10 mouse cellular contexts compared by ENCODE assay signal in the genomic region with DNA sequence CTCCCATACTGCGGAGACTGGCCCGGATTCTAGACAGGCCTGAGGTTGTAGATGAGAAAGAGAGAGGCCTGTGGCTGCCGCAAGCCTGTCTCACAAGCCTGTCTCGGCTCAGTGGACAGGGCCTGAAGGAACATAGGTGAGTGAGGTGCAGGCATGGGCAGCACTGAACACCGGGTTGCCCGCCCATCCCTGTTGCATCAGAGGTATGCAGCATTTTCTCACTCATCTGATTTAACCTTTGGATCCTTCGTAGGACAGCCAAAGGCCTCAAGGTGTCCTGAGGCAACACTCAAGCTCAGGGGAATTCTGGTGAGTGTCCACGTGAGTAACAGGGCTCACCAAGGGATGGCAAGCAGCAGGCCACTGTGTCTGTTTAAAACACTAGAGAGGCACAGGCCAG. TPM values are rescaled to one million over a fixed set of nuclear protein-coding genes. Genes with fewer than 3 reads are reported as not detected.
DNase-seq lines count a peak whose midpoint lies in the region; ATAC-seq lines count a peak whose summit lies in the region.
"Had no signal": no experiment of that assay in that cellular context is flagged by ENCODE, and none has a peak within 500 bp of the region (broad histone marks: within the 10 kb centered on the region; RNA-seq: fewer than 3 reads in every experiment).

No protein-coding gene starts in this region.

- no peak for DNase-seq in heart, adult 11 months
- no peak for DNase-seq in midbrain, embryonic 10.5 days (ENCODE audit: low spot score)
- DNase-seq in kidney, postnatal 36 days = peak; percentile 68 to 81
- DNase-seq in T-cell, adult 2 months (ENCODE audit: low spot score) = no peak
- no peak for DNase-seq in layer of hippocampus, postnatal 14 days (ENCODE audit: low spot score in 2 of 2)
- DNase-seq in gastrocnemius, adult 8-10 months (ENCODE audit: low spot score in 2 of 2) = no peak
- DNase-seq: midbrain, embryonic 14.5 days had no signal

- no peak overlapping the region for H3K9ac ChIP-seq in heart, embryonic 11.5 days (ENCODE audit: low read depth, low read length)
- H3K9ac ChIP-seq in midbrain, embryonic 13.5 days (replicated peaks) = no peak overlapping the region

- 50% methylated on average over 8 of the region's 8 CpGs for WGBS in heart, embryonic 11.5 days (ENCODE audit: insufficient replicate concordance)
- WGBS in midbrain, embryonic 10.5 days = 70% methylated on average over 8 of the region's 8 CpGs
- 66% methylated on average over 8 of the region's 8 CpGs for WGBS in midbrain, embryonic 13.5 days

- ATAC-seq in heart, embryonic 11.5 days (replicated peaks; ENCODE audit: insufficient number of reproducible peaks, low FRiP score, low TSS enrichment) = no peak
- ATAC-seq in midbrain, embryonic 13.5 days = no peak

- peak overlapping the region; percentile 33 for H3K4me2 ChIP-seq in heart, embryonic 11.5 days
- H3K4me2 ChIP-seq in midbrain, embryonic 13.5 days (replicated peaks) = no peak overlapping the region
- H3K4me2 ChIP-seq: limb, embryonic 12.5 days had no signal

- no peaks in the 10 kb centered on the region; the same call in 1 of the 2 replicates for H3K9me3 ChIP-seq in heart, embryonic 11.5 days (replicated peaks; ENCODE audit: control insufficient read depth, low read length)
- no peaks in the 10 kb centered on the region; the same call in 1 of the 2 replicates for H3K9me3 ChIP-seq in midbrain, embryonic 10.5 days (replicated peaks)
- H3K9me3 ChIP-seq in midbrain, embryonic 13.5 days = no peaks in the 10 kb centered on the region
- H3K9me3 ChIP-seq: limb, embryonic 12.5 days had no signal

- H3K4me3 ChIP-seq in heart, embryonic 11.5 days (ENCODE audit: low read depth, low read length) = no peak overlapping the region
- H3K4me3 ChIP-seq in midbrain, embryonic 10.5 days = no peak overlapping the region
- H3K4me3 ChIP-seq in midbrain, embryonic 13.5 days (replicated peaks) = no peak overlapping the region
- H3K4me3 ChIP-seq: limb, embryonic 12.5 days had no signal

- no peaks in the 10 kb centered on the region for H3K36me3 ChIP-seq in heart, embryonic 11.5 days (ENCODE audit: control insufficient read depth, insufficient read depth, low read length)
- H3K36me3 ChIP-seq in midbrain, embryonic 10.5 days = peaks cover 25% of the 10 kb centered on the region
- peaks cover 9% of the 10 kb centered on the region for H3K36me3 ChIP-seq in midbrain, embryonic 13.5 days

- H3K4me1 ChIP-seq in heart, embryonic 11.5 days (ENCODE audit: control insufficient read depth, insufficient read depth, low read length) = peaks cover 50% of the 10 kb centered on the region
- H3K4me1 ChIP-seq in midbrain, embryonic 10.5 days = peaks cover 74% of the 10 kb centered on the region
- peaks cover 67% of the 10 kb centered on the region for H3K4me1 ChIP-seq in midbrain, embryonic 13.5 days (replicated peaks)

- peak overlapping the region; percentile 62 for H3K27ac ChIP-seq in heart, embryonic 11.5 days (ENCODE audit: low read depth, low read length)
- H3K27ac ChIP-seq in midbrain, embryonic 10.5 days (replicated peaks) = peak overlapping the region; percentile 35
- H3K27ac ChIP-seq in midbrain, embryonic 13.5 days = no peak overlapping the region

- no peaks in the 10 kb centered on the region for H3K27me3 ChIP-seq in heart, embryonic 11.5 days (ENCODE audit: control insufficient read depth, insufficient read depth, low read length)
- no peaks in the 10 kb centered on the region for H3K27me3 ChIP-seq in midbrain, embryonic 10.5 days (ENCODE audit: low read depth, poor library complexity, severe bottlenecking)
- H3K27me3 ChIP-seq in midbrain, embryonic 13.5 days = no peaks in the 10 kb centered on the region
- H3K27me3 ChIP-seq: limb, embryonic 12.5 days had no signal

RNA-seq across cellular contexts. Expression of gene Vav2, which starts 36.5 kb away (rescaled TPM):
- 3.4 and 4.7 TPM in 2 replicates for polyA plus RNA-seq in heart, embryonic 11.5 days (2014; fragmentation: Nextera tagmentation; extraction: Ambion mirVana)
- polyA plus RNA-seq in midbrain, embryonic 10.5 days (2016; fragmentation: Nextera tagmentation; extraction: Ambion mirVana) = 11.4 and 13.3 TPM in 2 replicates
- polyA plus RNA-seq in midbrain, embryonic 13.5 days (2015; fragmentation: Nextera tagmentation; extraction: Ambion mirVana) = 12.7 and 15.4 TPM in 2 replicates
- total RNA-seq in layer of hippocampus, postnatal 14 days (2021) = 10 to 100 TPM; 19.5 to 21.8 TPM
- 1 to 10 TPM; 2.0 to 2.2 (median 2.0) TPM for total RNA-seq in gastrocnemius, adult 8-10 months (2022)

RNA-seq across cellular contexts. Expression of gene Brd3os, which starts 51.8 kb away (rescaled TPM):
- polyA plus RNA-seq in heart, embryonic 11.5 days (2014; fragmentation: Nextera tagmentation; extraction: Ambion mirVana) = 3.1 and 3.3 TPM in 2 replicates
- polyA plus RNA-seq in midbrain, embryonic 10.5 days (2016; fragmentation: Nextera tagmentation; extraction: Ambion mirVana) = 9.2 and 11.9 TPM in 2 replicates
- 27.9 and 29.0 TPM in 2 replicates for polyA plus RNA-seq in midbrain, embryonic 13.5 days (2015; fragmentation: Nextera tagmentation; extraction: Ambion mirVana)
- 10 to 100 TPM; 23.4 to 25.8 TPM for total RNA-seq in layer of hippocampus, postnatal 14 days (2021)
- 1 to 10 TPM in 1 of 4 experiments, under 1 TPM in 3; 0.70 to 1.2 (median 0.82) TPM for total RNA-seq in gastrocnemius, adult 8-10 months (2022)

Comparison
In these comparisons a context has a peak if more than half of its experiments do, and no peak if none do; other contexts are left out.
1. DNase-seq: peak in kidney, postnatal 36 days (2 of 2); none in heart, adult 11 months (single experiment), midbrain, embryonic 10.5 days (single experiment), T-cell, adult 2 months (single experiment), layer of hippocampus, postnatal 14 days (0 of 2) and gastrocnemius, adult 8-10 months (0 of 2).